Mouse (Mus musculus) 3134 (cell line): ENCODE measurements at regions not wholly inside any gene's neighbourhood (a gene's known extent, or its start where the extent isn't known, plus 50 kb on each side); places are given as distances from the start of the nearest gene placed in this dataset.

Experiments used
- DNase-seq: peaks from one replicate; pipeline ENCODE4 v3.0.0-alpha.2; 2011; ENCODE audit warnings: low spot score; ENCODE audit not compliant: insufficient read length; ENCODE audit errors: extremely low read depth

DNA sequence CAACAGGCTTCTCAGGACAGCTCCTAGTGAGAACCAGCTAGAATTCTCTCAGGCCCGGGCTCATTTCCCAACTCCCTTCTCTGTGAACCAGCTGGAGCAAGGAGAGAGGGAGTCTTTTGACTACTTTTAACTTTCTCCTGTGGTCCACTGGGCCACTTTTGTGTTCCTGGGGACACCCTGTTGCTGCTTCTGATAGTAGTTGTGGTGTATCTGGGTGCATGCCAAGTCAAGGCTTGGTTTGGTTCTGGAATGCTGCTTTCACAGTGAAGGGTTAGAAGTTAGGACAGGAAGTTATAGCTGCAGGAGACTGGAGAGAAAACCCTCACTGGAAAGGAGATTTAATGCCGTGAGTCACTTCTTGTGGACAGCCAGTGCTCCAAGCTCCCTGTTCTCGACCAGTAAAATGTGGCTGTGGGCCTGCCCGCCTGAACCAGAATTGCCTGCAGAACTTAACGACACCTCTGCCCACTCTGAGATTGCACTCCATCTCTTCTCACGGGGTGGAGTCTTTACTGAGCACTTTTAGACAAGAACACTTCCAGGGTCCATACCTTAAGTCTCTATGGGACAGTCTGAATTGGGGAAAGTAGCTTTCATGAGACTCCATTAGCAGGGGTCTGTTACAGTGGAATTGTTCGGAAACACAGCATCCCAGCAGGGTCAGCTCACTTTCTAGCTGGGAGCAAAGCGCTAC, 97.0 kb upstream of the Myocd start:
- DNase-seq: peak; percentile 65

GRCm38 (mm10) chr11:65365751-65366559, 96.2 kb upstream of the Myocd start:
- DNase-seq: peak; percentile 29

DNA sequence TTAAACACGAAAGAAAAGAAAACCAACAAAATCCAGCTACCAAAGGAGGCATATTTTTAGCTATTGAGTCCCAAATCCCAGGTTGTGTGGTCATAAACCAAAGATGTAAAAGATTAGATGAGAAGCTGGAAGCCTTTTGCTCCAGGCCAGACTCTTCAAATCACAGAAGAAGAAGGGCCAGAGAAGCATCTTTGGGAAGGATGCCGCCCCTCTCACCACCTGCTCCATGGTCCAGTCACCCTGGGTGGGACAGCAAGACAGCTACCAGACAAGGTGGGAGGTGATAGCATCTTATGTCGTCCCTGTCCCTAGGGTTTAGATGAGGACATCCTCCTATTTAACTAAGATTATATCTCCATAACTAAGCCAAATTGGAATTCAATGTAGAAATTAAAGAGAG, 95.1 kb upstream of the Myocd start:
- DNase-seq: no peak

- DNase-seq: no peak
Measured at GRCm38 (mm10) chr11:65363846-65364245, 94.1 kb upstream of the Myocd start.

DNA sequence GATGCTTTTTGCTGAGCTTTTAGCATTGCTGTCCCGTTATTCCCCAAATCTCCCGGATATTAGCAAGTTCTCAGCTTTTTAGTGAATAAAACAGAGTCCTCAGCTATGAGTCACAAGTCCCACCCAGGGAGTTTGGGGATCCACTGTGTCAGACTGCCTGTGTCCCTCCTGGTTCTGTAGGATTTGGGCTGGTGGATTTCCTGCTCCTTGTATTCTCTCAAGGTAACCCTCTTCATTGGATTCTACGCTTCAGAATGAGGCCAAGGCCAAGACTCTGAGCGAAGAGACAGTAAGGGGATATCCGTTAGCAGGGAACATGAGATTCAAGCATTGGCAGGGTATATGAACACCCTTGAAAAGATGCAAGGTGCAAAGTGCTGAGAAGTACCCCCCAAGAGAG, 90.9 kb upstream of the Myocd start:
- no peak for DNase-seq

DNA sequence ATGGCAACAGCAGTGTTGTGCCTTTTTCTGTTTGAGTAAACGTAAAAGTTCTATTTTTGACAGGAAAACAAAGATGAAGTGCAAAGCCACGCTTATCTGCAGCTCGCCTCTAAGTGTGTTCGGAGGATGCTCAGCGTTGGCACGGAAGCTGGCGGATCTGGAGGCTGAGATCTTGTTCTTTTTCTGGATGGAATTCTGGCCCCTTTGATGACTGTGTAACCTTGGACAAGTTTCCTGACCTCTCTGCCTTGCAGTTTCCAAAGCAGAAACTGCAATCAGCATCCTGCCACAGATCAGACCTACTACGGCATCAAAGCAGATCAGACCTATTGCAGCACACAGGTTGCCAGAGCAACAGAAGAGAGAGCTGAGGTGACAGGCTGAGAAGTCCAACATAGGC, 89.1 kb upstream of the Myocd start:
- DNase-seq: no peak

GRCm38 (mm10) chr11:65352516-65352915, 82.7 kb upstream of the Myocd start:
- no peak for DNase-seq

DNA sequence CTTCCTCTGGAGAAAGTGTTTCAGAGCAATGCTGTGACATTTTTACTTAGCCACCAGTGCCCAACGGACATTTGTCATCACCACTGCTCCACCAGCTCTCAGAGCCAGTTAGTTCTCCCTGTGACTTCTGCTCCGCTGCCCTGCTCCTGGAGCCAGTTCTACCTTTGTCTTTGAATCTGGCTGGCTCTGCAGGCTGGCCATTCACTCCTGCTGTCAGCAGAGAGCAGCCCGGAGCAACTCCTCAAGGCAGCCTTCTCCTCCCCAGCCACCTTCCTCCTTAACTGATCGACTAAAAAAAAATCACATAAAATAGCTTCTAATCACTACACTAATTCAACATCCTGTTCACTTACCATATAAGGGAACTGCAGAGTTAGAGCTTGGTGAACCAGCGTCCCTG, 79.2 kb upstream of the Myocd start:
- DNase-seq: no peak

- DNase-seq: no peak
Measured at GRCm38 (mm10) chr11:65341683-65342440, 72.1 kb upstream of the Myocd start.

DNA sequence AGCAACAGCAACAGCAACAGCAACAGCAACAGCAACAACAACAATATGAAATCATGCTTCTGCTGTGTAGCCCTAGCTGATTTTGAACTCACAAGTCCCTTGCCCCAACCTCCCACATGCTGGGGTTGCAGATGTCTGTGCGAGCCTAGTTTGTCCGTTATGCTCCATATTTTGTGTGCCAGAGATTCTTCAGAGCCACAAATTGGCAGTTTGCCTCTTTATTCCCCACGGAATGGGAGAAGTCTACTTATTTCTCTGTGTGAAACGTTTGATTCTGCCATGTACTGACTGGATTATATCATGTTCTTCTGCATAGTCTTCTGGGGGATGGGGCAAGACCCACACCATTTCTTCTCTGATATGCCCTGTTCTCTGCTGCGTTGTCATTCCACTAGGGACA, 64.5 kb upstream of the Myocd start:
- DNase-seq: no peak

GRCm38 (mm10) chr11:65333101-65333500, 63.3 kb upstream of the Myocd start:
- DNase-seq: no peak

GRCm38 (mm10) chr11:65322877-65323440, 53.2 kb upstream of the Myocd start:
- no peak for DNase-seq
